Comparison of ENCODE assay signal across 10 mouse cellular contexts in genomic region chr2:162568308-162569100, GRCm38 (mm10).
DNase-seq lines count a peak whose midpoint lies in the region; ATAC-seq and TF ChIP-seq lines count a peak whose summit lies in the region.
"Had no signal": no experiment of that assay in that cellular context is flagged by ENCODE, and none has a peak within 500 bp of the region (broad histone marks: within the 10 kb centered on the region; RNA-seq: fewer than 3 reads in every experiment).

No protein-coding gene starts in this region.

- no peaks in the 10 kb centered on the region for H3K4me1 ChIP-seq in midbrain, postnatal 0 days (ENCODE audit: insufficient read depth, low read length)
- no peaks in the 10 kb centered on the region for H3K4me1 ChIP-seq in midbrain, embryonic 13.5 days (replicated peaks)
- H3K4me1 ChIP-seq in limb, embryonic 14.5 days (ENCODE audit: control insufficient read depth, insufficient read depth, low read length): no peaks in the 10 kb centered on the region
- H3K4me1 ChIP-seq in intestine, embryonic 16.5 days (ENCODE audit: control insufficient read depth, insufficient read depth, low read length): no peaks in the 10 kb centered on the region
- H3K4me1 ChIP-seq: forebrain, embryonic 15.5 days had no signal

- DNase-seq in heart, postnatal 4 days: peak; percentile 42
- no peak for DNase-seq in heart, postnatal 25 days (ENCODE audit: low spot score)
- DNase-seq in midbrain, postnatal 0 days (ENCODE audit: low spot score): peak; percentile 64
- DNase-seq in embryo, embryonic 11 days: peak; percentile 58
- DNase-seq in limb, embryonic 14.5 days (ENCODE audit: low spot score): peak; percentile 45
- DNase-seq: lung, postnatal 4 days had no signal

- H3K4me3 ChIP-seq in midbrain, postnatal 0 days (ENCODE audit: low read depth, low read length): no peak overlapping the region
- H3K4me3 ChIP-seq in midbrain, embryonic 13.5 days (replicated peaks): no peak overlapping the region
- no peak overlapping the region for H3K4me3 ChIP-seq in limb, embryonic 14.5 days (replicated peaks; ENCODE audit: low read length)
- no peak overlapping the region for H3K4me3 ChIP-seq in intestine, embryonic 16.5 days (ENCODE audit: low read length)
- H3K4me3 ChIP-seq: forebrain, embryonic 15.5 days had no signal

- TF ChIP-seq POLR2A in limb, embryonic 14.5 days (IDR thresholded peaks at IDR 0.05; ENCODE audit: borderline replicate concordance, extremely low read depth, insufficient read depth, insufficient read length): no peak

- H3K9ac ChIP-seq in midbrain, postnatal 0 days (replicated peaks; ENCODE audit: low read length, poor library complexity, severe bottlenecking): no peak overlapping the region
- no peak overlapping the region for H3K9ac ChIP-seq in midbrain, embryonic 13.5 days (replicated peaks)
- H3K9ac ChIP-seq in limb, embryonic 14.5 days (ENCODE audit: low read depth, low read length, severe bottlenecking): no peak overlapping the region
- H3K9ac ChIP-seq in intestine, embryonic 16.5 days (ENCODE audit: low read depth, low read length): no peak overlapping the region
- H3K9ac ChIP-seq: forebrain, embryonic 15.5 days had no signal

- H3K9me3 ChIP-seq in midbrain, postnatal 0 days (ENCODE audit: low read length): no peaks in the 10 kb centered on the region
- no peaks in the 10 kb centered on the region for H3K9me3 ChIP-seq in midbrain, embryonic 13.5 days
- H3K9me3 ChIP-seq in limb, embryonic 14.5 days (ENCODE audit: control insufficient read depth, low read length): no peaks in the 10 kb centered on the region
- no peaks in the 10 kb centered on the region for H3K9me3 ChIP-seq in intestine, embryonic 16.5 days (ENCODE audit: control insufficient read depth, low read length)
- H3K9me3 ChIP-seq: forebrain, embryonic 15.5 days had no signal

- intact Hi-C loops in heart, postnatal 25 days (cut with DNase I): no loop called here

- no peaks in the 10 kb centered on the region for H3K27me3 ChIP-seq in midbrain, postnatal 0 days (ENCODE audit: insufficient read depth, low read length)
- H3K27me3 ChIP-seq in midbrain, embryonic 13.5 days: no peaks in the 10 kb centered on the region
- no peaks in the 10 kb centered on the region for H3K27me3 ChIP-seq in limb, embryonic 14.5 days (ENCODE audit: control insufficient read depth, insufficient read depth, low read length)
- H3K27me3 ChIP-seq in intestine, embryonic 16.5 days (replicated peaks; ENCODE audit: control insufficient read depth, insufficient read depth, low read length): no peaks in the 10 kb centered on the region
- H3K27me3 ChIP-seq: forebrain, embryonic 15.5 days had no signal

- no peak overlapping the region for H3K27ac ChIP-seq in midbrain, postnatal 0 days (ENCODE audit: low read depth, low read length)
- no peak overlapping the region for H3K27ac ChIP-seq in midbrain, embryonic 13.5 days
- H3K27ac ChIP-seq in limb, embryonic 14.5 days (replicated peaks; ENCODE audit: low read depth, low read length): no peak overlapping the region
- H3K27ac ChIP-seq in intestine, embryonic 16.5 days (ENCODE audit: low read length): no peak overlapping the region
- H3K27ac ChIP-seq: forebrain, embryonic 15.5 days had no signal

- WGBS in midbrain, postnatal 0 days: 76% methylated on average over 6 of the region's 6 CpGs
- WGBS in midbrain, embryonic 13.5 days: 93% methylated on average over 6 of the region's 6 CpGs
- WGBS in limb, embryonic 14.5 days: 48% methylated on average over 6 of the region's 6 CpGs
- 51% methylated on average over 6 of the region's 6 CpGs for WGBS in intestine, embryonic 16.5 days

- no peak for TF ChIP-seq CTCF in midbrain, postnatal 0 days (IDR thresholded peaks at IDR 0.05)

- H3K4me2 ChIP-seq in midbrain, postnatal 0 days (ENCODE audit: low read depth, low read length, poor library complexity, severe bottlenecking): no peak overlapping the region
- H3K4me2 ChIP-seq in midbrain, embryonic 13.5 days (replicated peaks): no peak overlapping the region
- H3K4me2 ChIP-seq in limb, embryonic 14.5 days (replicated peaks; ENCODE audit: low read depth, low read length, severe bottlenecking): no peak overlapping the region
- H3K4me2 ChIP-seq in intestine, embryonic 16.5 days (ENCODE audit: low read depth, low read length): no peak overlapping the region
- H3K4me2 ChIP-seq: forebrain, embryonic 15.5 days had no signal

- H3K36me3 ChIP-seq in midbrain, postnatal 0 days (ENCODE audit: insufficient read depth, low read length): no peaks in the 10 kb centered on the region
- no peaks in the 10 kb centered on the region for H3K36me3 ChIP-seq in midbrain, embryonic 13.5 days
- H3K36me3 ChIP-seq in limb, embryonic 14.5 days (ENCODE audit: control insufficient read depth, insufficient read depth, low read length): no peaks in the 10 kb centered on the region
- H3K36me3 ChIP-seq in intestine, embryonic 16.5 days (ENCODE audit: control insufficient read depth, insufficient read depth, low read length): no peaks in the 10 kb centered on the region
- H3K36me3 ChIP-seq: forebrain, embryonic 15.5 days had no signal

- ATAC-seq in midbrain, postnatal 0 days (ENCODE audit: low FRiP score): peak; percentile 56; the same call in 1 of the 2 replicates
- ATAC-seq in midbrain, embryonic 13.5 days: no peak
- no peak for ATAC-seq in limb, embryonic 14.5 days (ENCODE audit: low FRiP score, low read depth)
- ATAC-seq in intestine, embryonic 16.5 days: no peak
- no peak for ATAC-seq in cerebellum, adult (ENCODE audit: insufficient number of reproducible peaks, low FRiP score, low TSS enrichment)
- ATAC-seq: forebrain, embryonic 15.5 days had no signal
